Mouse (Mus musculus): Measurements from ENCODE around the gene Pigm.

- TF ChIP-seq CTCF (IDR thresholded peaks at IDR 0.05; ENCODE audit: control insufficient read depth, insufficient read depth, insufficient replicate concordance, low read depth, low read length): no peak
- TF ChIP-seq POLR2A (IDR thresholded peaks at IDR 0.05; ENCODE audit: control insufficient read depth, low read depth, low read length): no peak
Measured at GRCm38 (mm10) chr1:172328041-172328440, 48.3 kb upstream of the Pigm start.

Data from testis, adult 2 months (tissue).